Mouse (Mus musculus): ENCODE results near the gene Iqschfp. TPM values are rescaled to one million over a fixed set of nuclear protein-coding genes. Genes with fewer than 3 reads are reported as not detected.

Gene Iqschfp
- total and polyA plus RNA-seq, 2 experiments from 2014 or later, result not detected

DNA sequence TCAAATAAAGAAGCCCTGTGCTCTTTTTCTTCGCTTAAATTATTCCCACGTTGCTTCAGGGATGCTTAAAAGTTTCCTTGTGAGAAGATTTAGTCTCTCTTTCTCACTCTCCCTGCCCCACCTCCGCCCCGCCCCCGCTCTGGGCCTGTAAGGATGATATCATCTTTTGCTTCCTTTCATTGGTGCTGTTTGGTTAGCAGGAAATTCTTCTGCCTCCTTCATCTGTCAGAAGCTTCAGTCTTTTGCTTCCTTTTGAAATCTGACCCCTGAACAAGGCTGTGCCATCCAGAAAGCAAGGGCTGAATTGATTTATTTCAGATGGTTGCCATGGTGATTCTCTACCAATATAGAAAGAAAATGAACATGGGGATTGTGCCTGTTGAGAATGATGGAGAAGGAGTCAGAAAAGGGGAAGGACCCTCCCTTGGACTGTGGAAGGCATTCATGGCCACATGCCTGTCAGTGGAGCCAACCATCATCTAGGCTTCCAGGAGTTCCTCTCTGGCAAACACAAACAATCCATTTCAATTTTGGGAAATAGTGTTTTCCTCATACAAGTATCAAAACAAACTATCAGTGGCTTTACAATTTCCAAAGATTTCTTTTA is 62.5 kb downstream of the Iqschfp start:
- no peak overlapping the region for H3K4me2 ChIP-seq (ENCODE audit: low read depth, low read length)
- no peak overlapping the region for H3K27ac ChIP-seq (ENCODE audit: low read depth)
- no peaks in the 10 kb centered on the region for H3K36me3 ChIP-seq (replicated peaks; ENCODE audit: control insufficient read depth, insufficient read depth, low read length)
- no peak for TF ChIP-seq CTCF (IDR thresholded peaks at IDR 0.05; ENCODE audit: low read depth)
- TF ChIP-seq EP300 (IDR thresholded peaks at IDR 0.05; ENCODE audit: low read depth), result no peak
- no peak overlapping the region for H3K9ac ChIP-seq (replicated peaks; ENCODE audit: low read depth, low read length)
- DNase-seq (ENCODE audit: low spot score) (no peak), ATAC-seq (ENCODE audit: insufficient read depth, low read depth) (no peak)
- no peaks in the 10 kb centered on the region for H3K27me3 ChIP-seq (ENCODE audit: control insufficient read depth, insufficient read depth, low read length)
- no peak overlapping the region for H3K4me3 ChIP-seq (ENCODE audit: low read depth, low read length)
- no peaks in the 10 kb centered on the region for H3K9me3 ChIP-seq (replicated peaks; ENCODE audit: control insufficient read depth, low read length)
- no peaks in the 10 kb centered on the region for H3K4me1 ChIP-seq (ENCODE audit: control insufficient read depth, insufficient read depth)
- 41% methylated on average over 5 of the region's 5 CpGs for WGBS

DNA sequence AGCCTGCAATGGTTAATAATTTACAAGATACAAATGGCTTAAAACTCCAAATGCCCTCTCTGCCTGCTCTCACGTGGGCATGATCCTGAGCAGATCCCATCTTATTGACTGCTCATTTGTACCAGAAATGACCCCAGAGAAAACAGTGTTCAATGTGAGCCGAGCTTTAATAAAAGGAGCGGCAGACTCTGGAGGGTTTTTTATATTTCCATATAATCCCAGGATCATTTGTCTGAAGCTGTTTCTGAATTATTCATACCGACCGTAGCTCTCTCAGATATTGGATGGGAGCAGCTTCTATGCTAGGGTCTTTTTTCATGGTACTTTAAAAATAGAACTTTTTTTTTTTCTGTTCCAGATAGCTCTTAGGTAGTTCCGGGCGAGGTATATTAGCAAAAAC is 67.6 kb downstream of the Iqschfp start:
- H3K4me3 ChIP-seq (ENCODE audit: low read depth, low read length), result no peak overlapping the region
- no peaks in the 10 kb centered on the region for H3K9me3 ChIP-seq (replicated peaks; ENCODE audit: control insufficient read depth, low read length)
- no peak overlapping the region for H3K4me2 ChIP-seq (ENCODE audit: low read depth, low read length)
- no peaks in the 10 kb centered on the region for H3K36me3 ChIP-seq (replicated peaks; ENCODE audit: control insufficient read depth, insufficient read depth, low read length)
- no peak overlapping the region for H3K27ac ChIP-seq (ENCODE audit: low read depth)
- TF ChIP-seq EP300 (IDR thresholded peaks at IDR 0.05; ENCODE audit: low read depth), result no peak
- no peak for TF ChIP-seq CTCF (IDR thresholded peaks at IDR 0.05; ENCODE audit: low read depth)
- no peaks in the 10 kb centered on the region for H3K4me1 ChIP-seq (ENCODE audit: control insufficient read depth, insufficient read depth)
- no peak overlapping the region for H3K9ac ChIP-seq (replicated peaks; ENCODE audit: low read depth, low read length)
- no peaks in the 10 kb centered on the region for H3K27me3 ChIP-seq (ENCODE audit: control insufficient read depth, insufficient read depth, low read length)
- WGBS, result 63% methylated on average over 7 of the region's 7 CpGs
- no peak for DNase-seq (ENCODE audit: low spot score)
- ATAC-seq (ENCODE audit: insufficient read depth, low read depth), result no peak

DNA sequence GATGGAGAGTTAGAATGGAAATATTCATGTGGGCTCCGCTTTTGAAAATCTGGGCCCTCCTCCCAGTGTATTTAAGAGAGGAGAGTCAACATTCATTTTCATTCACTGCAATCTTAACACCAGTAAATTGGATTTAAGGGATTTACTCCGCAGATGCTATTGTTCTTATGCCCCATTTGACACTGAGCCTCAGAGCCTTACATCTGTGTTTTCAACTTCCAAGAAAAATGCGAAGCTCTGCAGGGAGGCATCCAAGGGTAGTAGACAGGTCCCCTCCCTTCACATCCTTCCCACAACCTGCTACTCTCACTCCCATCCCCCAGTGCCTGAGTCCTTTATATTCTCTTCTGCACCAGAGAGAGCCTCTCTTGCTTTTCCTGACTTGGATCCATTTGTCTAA is 68.1 kb downstream of the Iqschfp start:
- Histone ChIP-seq H3K4me1 (ENCODE audit: control insufficient read depth, insufficient read depth) (no peaks in the 10 kb centered on the region), H3K27me3 (ENCODE audit: control insufficient read depth, insufficient read depth, low read length) (no peaks in the 10 kb centered on the region), H3K9ac (replicated peaks; ENCODE audit: low read depth, low read length) (no peak overlapping the region), H3K9me3 (replicated peaks; ENCODE audit: control insufficient read depth, low read length) (no peaks in the 10 kb centered on the region), H3K36me3 (replicated peaks; ENCODE audit: control insufficient read depth, insufficient read depth, low read length) (no peaks in the 10 kb centered on the region), H3K4me2 (ENCODE audit: low read depth, low read length) (no peak overlapping the region), H3K27ac (ENCODE audit: low read depth) (no peak overlapping the region), H3K4me3 (ENCODE audit: low read depth, low read length) (no peak overlapping the region)
- no peak for DNase-seq (ENCODE audit: low spot score)
- no peak for TF ChIP-seq CTCF (IDR thresholded peaks at IDR 0.05; ENCODE audit: low read depth)
- no peak for TF ChIP-seq EP300 (IDR thresholded peaks at IDR 0.05; ENCODE audit: low read depth)
- no peak for ATAC-seq (ENCODE audit: insufficient read depth, low read depth)
- WGBS, result 31% methylated on average over 3 of the region's 3 CpGs

DNA sequence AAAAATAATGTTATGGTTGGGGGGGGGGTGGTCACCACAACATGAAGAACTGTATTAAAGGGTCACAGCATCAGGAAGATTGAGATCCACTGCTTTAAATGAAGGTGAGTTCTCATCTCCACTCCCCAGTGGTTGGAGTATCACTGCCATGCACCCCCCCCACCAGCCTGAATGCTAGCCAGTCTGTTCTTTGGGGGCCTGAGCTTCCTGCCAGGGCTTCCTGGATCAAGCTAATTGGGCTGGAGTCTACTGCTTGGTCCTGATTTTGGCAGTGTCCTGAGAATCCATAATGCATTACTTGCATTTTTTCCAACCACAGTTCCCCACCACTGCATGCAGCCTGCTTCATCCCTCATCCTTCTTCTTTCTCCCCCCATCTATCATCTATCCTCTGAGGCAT is 68.7 kb downstream of the Iqschfp start:
- no peaks in the 10 kb centered on the region for H3K4me1 ChIP-seq (ENCODE audit: control insufficient read depth, insufficient read depth)
- H3K27ac ChIP-seq (ENCODE audit: low read depth), result no peak overlapping the region
- no peaks in the 10 kb centered on the region for H3K9me3 ChIP-seq (replicated peaks; ENCODE audit: control insufficient read depth, low read length)
- no peaks in the 10 kb centered on the region for H3K36me3 ChIP-seq (replicated peaks; ENCODE audit: control insufficient read depth, insufficient read depth, low read length)
- ATAC-seq (ENCODE audit: insufficient read depth, low read depth) (no peak), DNase-seq (ENCODE audit: low spot score) (no peak)
- no peaks in the 10 kb centered on the region for H3K27me3 ChIP-seq (ENCODE audit: control insufficient read depth, insufficient read depth, low read length)
- no peak overlapping the region for H3K9ac ChIP-seq (replicated peaks; ENCODE audit: low read depth, low read length)
- no peak overlapping the region for H3K4me2 ChIP-seq (ENCODE audit: low read depth, low read length)
- no peak for TF ChIP-seq CTCF (IDR thresholded peaks at IDR 0.05; ENCODE audit: low read depth)
- TF ChIP-seq EP300 (IDR thresholded peaks at IDR 0.05; ENCODE audit: low read depth), result no peak
- no peak overlapping the region for H3K4me3 ChIP-seq (ENCODE audit: low read depth, low read length)

DNA sequence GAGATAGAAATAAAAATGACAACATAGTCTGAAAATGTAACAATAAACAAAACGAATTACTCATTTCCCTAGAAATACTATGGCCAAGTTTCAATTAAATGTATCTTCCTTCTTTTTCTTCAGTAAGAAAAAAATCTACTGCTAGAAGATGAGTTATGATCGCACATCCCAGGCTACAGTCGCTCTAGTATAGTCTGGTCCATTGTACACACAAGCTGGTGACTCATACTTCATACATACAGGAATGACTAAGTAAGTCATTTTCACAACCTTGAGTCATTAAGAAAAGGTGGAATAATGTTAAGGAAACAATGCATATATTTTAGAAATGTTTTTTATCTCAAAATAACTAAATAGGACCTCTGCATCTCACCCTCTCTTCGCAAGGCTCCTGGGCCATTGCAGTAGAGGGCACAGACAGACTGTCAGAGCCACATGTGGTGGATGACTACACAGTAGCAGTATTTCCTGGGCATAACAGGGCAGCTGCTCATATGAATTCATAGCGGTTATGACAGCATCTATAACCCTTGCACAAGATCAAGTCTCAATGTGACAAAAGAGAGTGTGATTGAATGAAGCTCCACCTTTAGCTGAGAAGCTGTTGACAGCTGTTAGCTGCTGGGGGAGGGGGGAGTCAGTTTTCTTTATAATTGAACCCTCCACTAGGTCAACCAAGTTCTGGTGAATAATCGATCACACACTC is 70.1 kb downstream of the Iqschfp start:
- ATAC-seq (ENCODE audit: insufficient read depth, low read depth) (no peak), DNase-seq (ENCODE audit: low spot score) (no peak)
- Histone ChIP-seq H3K4me1 (ENCODE audit: control insufficient read depth, insufficient read depth) (no peaks in the 10 kb centered on the region), H3K27me3 (ENCODE audit: control insufficient read depth, insufficient read depth, low read length) (no peaks in the 10 kb centered on the region), H3K4me2 (ENCODE audit: low read depth, low read length) (no peak overlapping the region), H3K9ac (replicated peaks; ENCODE audit: low read depth, low read length) (no peak overlapping the region), H3K9me3 (replicated peaks; ENCODE audit: control insufficient read depth, low read length) (no peaks in the 10 kb centered on the region), H3K4me3 (ENCODE audit: low read depth, low read length) (no peak overlapping the region), H3K36me3 (replicated peaks; ENCODE audit: control insufficient read depth, insufficient read depth, low read length) (no peaks in the 10 kb centered on the region), H3K27ac (ENCODE audit: low read depth) (no peak overlapping the region)
- whole genome bisulfite sequencing, result 73% methylated on average over 6 of the region's 6 CpGs
- TF ChIP-seq CTCF (IDR thresholded peaks at IDR 0.05; ENCODE audit: low read depth) (no peak), EP300 (IDR thresholded peaks at IDR 0.05; ENCODE audit: low read depth) (no peak)
